Mouse (Mus musculus): Measurements from ENCODE around the gene Tbx2. TPM values are rescaled to one million over a fixed set of nuclear protein-coding genes. Genes with fewer than 3 reads are reported as not detected.

The Tbx2 gene
- total and polyA plus RNA-seq, 3 experiments, result 5.5 to 7.5 (median 5.7) TPM

- no peak for DNase-seq
- peaks cover 2% of the 10 kb centered on the region; the same call in 1 of the 2 replicates for H3K4me1 ChIP-seq (ENCODE audit: control insufficient read depth, insufficient read depth, low read length)
- intact Hi-C loops (cut with DNase I), result no loop called here
- TF ChIP-seq EP300 (IDR thresholded peaks at IDR 0.05; ENCODE audit: insufficient read depth, low read depth, low read length), result no peak
- no peak for TF ChIP-seq POLR2A (IDR thresholded peaks at IDR 0.05; ENCODE audit: insufficient read depth, low read depth, low read length)
- TF ChIP-seq CTCF (IDR thresholded peaks at IDR 0.05), result no peak
- H3K9ac ChIP-seq (ENCODE audit: low read depth, low read length), result no peak overlapping the region
- no peak overlapping the region for H3K27ac ChIP-seq
- H3K79me2 ChIP-seq (replicated peaks; ENCODE audit: control insufficient read depth, insufficient read depth, low read length), result no peaks in the 10 kb centered on the region
- H3K36me3 ChIP-seq (ENCODE audit: control insufficient read depth, insufficient read depth, low read length), result no peaks in the 10 kb centered on the region
- no peak overlapping the region for H3K4me3 ChIP-seq
- 14% methylated on average over 13 of the region's 13 CpGs for WGBS
- H3K27me3 ChIP-seq (ENCODE audit: control insufficient read depth, insufficient read depth, low read length), result peaks cover 49% of the 10 kb centered on the region
Observed at GRCm38 (mm10) chr11:85891010-85891691, 58.8 kb downstream of the Tbx2 start.

Other genes with a start within 250 kb of the Tbx2 start
- gene Gm11444, start 17.8 kb downstream of the Tbx2 start, total RNA-seq (2021), result not detected
- gene Gm11444, start 17.8 kb downstream of the Tbx2 start, polyA plus RNA-seq (2012; rRNA removed), result not detected in 2 replicates
- gene Tbx4, start 53.9 kb downstream of the Tbx2 start, total RNA-seq (2021), result not detected
- gene Tbx4, start 53.9 kb downstream of the Tbx2 start, polyA plus RNA-seq (2012; rRNA removed), result 0.09 and 0.55 TPM in 2 replicates

Measured in heart, adult 2 months (tissue).